In the genomic region with DNA sequence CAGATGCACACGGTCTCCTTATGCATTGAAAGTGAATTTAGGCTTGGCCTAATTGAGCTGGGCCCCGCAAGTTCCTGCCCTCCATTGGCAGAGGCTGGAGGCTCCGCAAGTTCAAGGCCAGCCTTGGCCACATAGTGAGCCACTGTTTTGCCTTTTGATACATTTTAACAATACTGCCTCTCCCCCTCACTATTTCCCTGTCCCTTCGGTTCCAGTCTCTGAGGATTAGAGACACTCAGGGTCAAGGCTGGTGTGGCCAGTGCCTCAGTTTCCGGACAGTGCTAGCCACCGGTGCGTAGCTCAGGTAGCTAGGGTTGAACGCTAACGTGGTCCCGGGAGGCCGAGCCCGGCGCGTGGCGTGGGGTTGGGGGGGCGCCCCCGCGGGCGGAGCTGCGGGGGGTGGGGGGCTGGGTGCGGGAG, we compare ENCODE assay signal across 8 mouse cellular contexts. TPM values are rescaled to one million over a fixed set of nuclear protein-coding genes. Genes with fewer than 3 reads are reported as not detected.
DNase-seq lines count a peak whose midpoint lies in the region; ATAC-seq and TF ChIP-seq lines count a peak whose summit lies in the region.

No protein-coding gene starts in this region.

- WGBS in thymus, adult 2 months: 14% methylated on average over 21 of the region's 21 CpGs
- WGBS in intestine, postnatal 0 days: 4% methylated on average over 21 of the region's 21 CpGs
- WGBS in olfactory bulb, adult 2 months: 6% methylated on average over 21 of the region's 21 CpGs

- no peak for ATAC-seq in intestine, postnatal 0 days

- H3K4me1 ChIP-seq in thymus, adult 2 months (replicated peaks; ENCODE audit: control insufficient read depth, insufficient read depth, low read length): no peaks in the 10 kb centered on the region
- H3K4me1 ChIP-seq in intestine, postnatal 0 days (replicated peaks; ENCODE audit: control insufficient read depth, insufficient read depth, low read length): peaks cover 22% of the 10 kb centered on the region
- H3K4me1 ChIP-seq in olfactory bulb, adult 2 months (ENCODE audit: control insufficient read depth, insufficient read depth, low read length): peaks cover 45% of the 10 kb centered on the region

- TF ChIP-seq POLR2A in thymus, adult 2 months (IDR thresholded peaks at IDR 0.05; ENCODE audit: control insufficient read depth, extremely low read depth, insufficient read depth, low read length, poor library complexity): no peak
- TF ChIP-seq POLR2A in olfactory bulb, adult 2 months (IDR thresholded peaks at IDR 0.05; ENCODE audit: insufficient read depth, low read depth, low read length): no peak

- no peaks in the 10 kb centered on the region for H3K36me3 ChIP-seq in thymus, adult 2 months (ENCODE audit: control insufficient read depth, insufficient read depth, low read length)
- H3K36me3 ChIP-seq in intestine, postnatal 0 days (ENCODE audit: control insufficient read depth, insufficient read depth): peaks cover 8% of the 10 kb centered on the region; the same call in 1 of the 2 replicates

- peak; percentile 23 for DNase-seq in cerebellum, adult 8-10 months
- no peak for DNase-seq in cerebellum, postnatal 36 days
- DNase-seq in thymus, adult 2 months: no peak
- DNase-seq in thymus, postnatal 36 days: no peak
- DNase-seq in c-Kit-positive CD71-positive TER-119-positive erythroid progenitor cells, embryonic 14.5 days (ENCODE audit: low spot score): no peak
- DNase-seq in ovary, adult 18-20 months (ENCODE audit: low spot score): no peak

- TF ChIP-seq CTCF in thymus, adult 2 months (IDR thresholded peaks at IDR 0.05; ENCODE audit: borderline replicate concordance, control insufficient read depth, extremely low read depth, insufficient read depth, low read length, poor library complexity): no peak
- TF ChIP-seq CTCF in intestine, postnatal 0 days (IDR thresholded peaks at IDR 0.05; ENCODE audit: low read depth): no peak
- no peak for TF ChIP-seq CTCF in olfactory bulb, adult 2 months (IDR thresholded peaks at IDR 0.05; ENCODE audit: insufficient read depth, low read depth, low read length)

- H3K4me2 ChIP-seq in intestine, postnatal 0 days (replicated peaks; ENCODE audit: low read depth): peak overlapping the region; percentile 86

- H3K4me3 ChIP-seq in thymus, adult 2 months (ENCODE audit: control insufficient read depth, insufficient read depth, low read length): peak overlapping the region; percentile 15; the same call in 1 of the 2 replicates
- peak overlapping the region; percentile 85 for H3K4me3 ChIP-seq in intestine, postnatal 0 days (ENCODE audit: low read depth, low read length)
- peak overlapping the region; percentile 84 for H3K4me3 ChIP-seq in olfactory bulb, adult 2 months (ENCODE audit: insufficient read depth, low read depth, low read length)

- no peaks in the 10 kb centered on the region for H3K9me3 ChIP-seq in intestine, postnatal 0 days (ENCODE audit: control insufficient read depth)

- H3K9ac ChIP-seq in intestine, postnatal 0 days (ENCODE audit: low read depth, low read length): peak overlapping the region; percentile 99

- H3K27ac ChIP-seq in thymus, adult 2 months (ENCODE audit: control insufficient read depth, insufficient read depth, low read length): no peak overlapping the region
- peak overlapping the region; percentile 100 for H3K27ac ChIP-seq in intestine, postnatal 0 days (ENCODE audit: low read depth, low read length)
- H3K27ac ChIP-seq in olfactory bulb, adult 2 months (ENCODE audit: insufficient read depth, low read depth, low read length): peak overlapping the region; percentile 83

- H3K27me3 ChIP-seq in thymus, adult 2 months (ENCODE audit: control insufficient read depth, insufficient read depth, low read length): peaks cover 10% of the 10 kb centered on the region
- no peaks in the 10 kb centered on the region for H3K27me3 ChIP-seq in intestine, postnatal 0 days (replicated peaks; ENCODE audit: control insufficient read depth, insufficient read depth, low read length)

RNA-seq across cellular contexts. Expression of a gene that starts 5.5 kb away (rescaled TPM):
- polyA plus RNA-seq in thymus, adult 2 months (2012; rRNA removed): 24.6 and 25.1 TPM in 2 replicates
- polyA plus RNA-seq in intestine, postnatal 0 days (2015; fragmentation: Nextera tagmentation; extraction: Ambion mirVana): 23.9 and 25.1 TPM in 2 replicates
- polyA plus RNA-seq in olfactory bulb, adult 2 months (2012; ENCODE audit: insufficient read depth, insufficient read length, low replicate concordance, missing spikeins): not detected in 2 replicates

RNA-seq across cellular contexts. Expression of a gene that starts 56.3 kb away (rescaled TPM):
- polyA plus RNA-seq in thymus, adult 2 months (2012; rRNA removed): 68.0 and 72.5 TPM in 2 replicates
- polyA plus RNA-seq in intestine, postnatal 0 days (2015; fragmentation: Nextera tagmentation; extraction: Ambion mirVana): 60.9 and 66.5 TPM in 2 replicates
- not detected in 2 replicates for polyA plus RNA-seq in olfactory bulb, adult 2 months (2012; ENCODE audit: insufficient read depth, insufficient read length, low replicate concordance, missing spikeins)

Comparison
In these comparisons a context has a peak if more than half of its experiments do, and no peak if none do; other contexts are left out.
1. H3K4me3 ChIP-seq: peak in every context shown above with its lines; median percentile 85 in intestine, postnatal 0 days; 84 in olfactory bulb, adult 2 months; 15 in thymus, adult 2 months.
2. RNA of a gene that starts 56.3 kb away (polyA plus RNA-seq): 68.0 to 72.5 TPM in thymus, adult 2 months and 60.9 to 66.5 TPM in intestine, postnatal 0 days; not detected in olfactory bulb, adult 2 months; every median in the first group is over 10 times any median in the second.